Mouse (Mus musculus) hindbrain, embryonic 14.5 days (tissue): ENCODE results near the gene Aldh1a2. TPM values are rescaled to one million over a fixed set of nuclear protein-coding genes. Genes with fewer than 3 reads are reported as not detected.

Source experiments
- ATAC-seq: fragments of 200-750 bp; cut with Nextera tagmentation; 2 replicates; pipeline ENCODE4 v1.8.0; 2017; ENCODE audit warnings: moderate number of reproducible peaks, mild to moderate bottlenecking, moderate TSS enrichment, moderate library complexity; ENCODE audit not compliant: low FRiP score
- DNase-seq: peaks from one replicate; pipeline ENCODE4 v3.0.0-alpha.2; 2015; ENCODE audit warnings: low spot score
- H3K27ac ChIP-seq: fragments of 300-500 bp; sonication (generic); 2 replicates; pipeline ENCODE4 v1.5.1; 2014; ENCODE audit warnings: mild to moderate bottlenecking, moderate library complexity
- H3K27me3 ChIP-seq: fragments of 300-500 bp; sonication (generic); 2 replicates; pipeline ENCODE4 v1.6.1; 2014; ENCODE audit warnings: mild to moderate bottlenecking, low read length, mixed read lengths; ENCODE audit not compliant: control insufficient read depth, insufficient read depth
- H3K36me3 ChIP-seq: fragments of 300-500 bp; sonication (generic); replicated peaks from 2 replicates; pipeline ENCODE4 v1.6.1; 2014; ENCODE audit not compliant: control insufficient read depth, insufficient read depth
- H3K4me1 ChIP-seq: fragments of 300-500 bp; sonication (generic); replicated peaks from 2 replicates; pipeline ENCODE4 v1.6.1; 2014; ENCODE audit warnings: antibody characterized with exemption, low read length, mixed read lengths; ENCODE audit not compliant: control insufficient read depth, insufficient read depth
- H3K4me2 ChIP-seq: fragments of 300-500 bp; sonication (generic); replicated peaks from 2 replicates; pipeline ENCODE4 v1.6.1; 2014; ENCODE audit warnings: mild to moderate bottlenecking, moderate library complexity
- H3K4me3 ChIP-seq: fragments of 300-500 bp; sonication (generic); replicated peaks from 2 replicates; pipeline ENCODE4 v1.5.1; 2014; ENCODE audit warnings: mild to moderate bottlenecking, low read length
- H3K9ac ChIP-seq: fragments of 300-500 bp; sonication (generic); 2 replicates; pipeline ENCODE4 v1.6.1; 2014
- H3K9me3 ChIP-seq: fragments of 300-500 bp; sonication (generic); 2 replicates; pipeline ENCODE4 v1.6.1; 2016; ENCODE audit warnings: low read length; ENCODE audit not compliant: control insufficient read depth
- WGBS: fragments of 180-500 bp; shearing (Covaris S2); extraction: QIAGEN DNeasy Blood & Tissue Kit; methylation state at CpG from one replicate; pipeline ENCODE4 v1.1.7; 2014; 5-methylcytosine and 5-hydroxymethylcytosine counted together
- polyA plus RNA-seq: library from polyadenylated mRNA; unstranded; fragments of >200 nt; fragmentation: Nextera tagmentation; extraction: Ambion mirVana; gene quantifications from 2 replicates; pipeline ENCODE4 v1.2.1, GENCODE M21; 2014

The Aldh1a2 gene
- polyA plus RNA-seq, 1 experiment from 2014 or later, result 52.8 TPM

DNA sequence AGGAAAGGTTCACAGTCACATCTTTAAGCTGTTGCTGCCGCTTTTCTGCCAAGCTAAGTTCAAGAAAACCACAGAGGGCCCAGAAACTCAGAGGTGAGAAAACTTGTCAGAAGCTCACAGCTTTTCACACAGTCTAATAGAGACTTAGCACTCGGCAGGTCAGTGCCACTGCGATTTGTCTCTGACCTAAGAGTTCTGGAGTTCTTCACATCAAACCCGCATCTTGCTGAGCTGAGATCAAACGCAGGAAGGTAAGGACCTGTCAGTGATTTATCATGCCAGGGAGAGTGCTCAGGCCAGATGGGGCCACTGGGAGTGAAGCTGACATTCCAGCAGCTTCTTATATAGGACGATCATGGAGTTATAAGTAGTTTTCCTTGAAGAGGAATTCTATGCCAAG, 14.4 kb downstream of the Aldh1a2 start:
- Histone ChIP-seq H3K9me3 (no peaks in the 10 kb centered on the region), H3K4me1 (no peaks in the 10 kb centered on the region), H3K27ac (no peak overlapping the region), H3K27me3 (peaks cover 10% of the 10 kb centered on the region), H3K36me3 (no peaks in the 10 kb centered on the region), H3K9ac (no peak overlapping the region), H3K4me2 (no peak overlapping the region), H3K4me3 (no peak overlapping the region)
- no peak for DNase-seq
- 33% methylated on average over 6 of the region's 6 CpGs for WGBS
- no peak for ATAC-seq

DNA sequence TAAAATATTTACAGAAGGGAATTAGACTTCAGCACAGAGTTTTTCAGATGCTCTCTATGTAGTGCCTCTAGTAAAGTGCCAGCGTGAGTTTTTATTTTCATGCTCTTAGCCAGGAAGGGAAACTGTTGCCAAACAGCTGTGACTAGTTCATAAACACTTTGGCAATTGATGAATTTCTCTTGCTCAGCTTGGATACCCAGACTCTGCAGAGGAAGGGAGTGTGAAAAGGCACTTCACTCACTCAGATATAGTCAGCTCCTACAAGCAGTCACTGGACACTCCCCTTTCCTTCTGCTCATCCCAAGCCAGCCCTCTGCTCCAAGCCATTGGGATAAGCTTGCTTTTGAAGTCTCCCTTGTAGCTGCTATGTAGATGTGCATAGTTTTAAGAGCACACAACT, 21.0 kb downstream of the Aldh1a2 start:
- H3K4me3 ChIP-seq, result no peak overlapping the region
- H3K27me3 ChIP-seq, result no peaks in the 10 kb centered on the region
- H3K4me2 ChIP-seq, result no peak overlapping the region
- DNase-seq (no peak), ATAC-seq (no peak)
- no peaks in the 10 kb centered on the region for H3K36me3 ChIP-seq
- H3K9me3 ChIP-seq, result no peaks in the 10 kb centered on the region
- no peak overlapping the region for H3K9ac ChIP-seq
- H3K4me1 ChIP-seq, result no peaks in the 10 kb centered on the region
- no peak overlapping the region for H3K27ac ChIP-seq
- 92% methylated on average over 1 of the region's 1 CpGs for WGBS

DNA sequence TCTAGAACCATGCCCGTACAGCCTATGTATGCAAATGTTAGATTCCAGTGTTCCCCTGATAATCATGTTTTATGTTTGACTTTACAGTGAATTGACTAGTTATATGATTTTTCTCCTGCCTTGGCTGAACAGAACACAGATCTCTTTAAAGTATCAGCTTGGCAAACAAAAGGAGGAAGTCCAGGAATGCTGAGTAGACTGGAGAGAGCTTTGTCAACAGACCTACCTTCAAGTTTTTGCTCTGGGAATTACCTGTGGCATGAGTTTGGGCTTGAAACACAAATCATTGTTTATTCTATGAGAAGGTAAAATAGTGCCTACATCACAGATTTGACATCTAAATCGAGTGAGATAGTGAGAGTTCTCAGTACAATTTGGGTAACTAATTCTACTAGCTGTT, 24.3 kb downstream of the Aldh1a2 start:
- H3K9ac ChIP-seq, result no peak overlapping the region
- WGBS, result 83% methylated on average over 2 of the region's 2 CpGs
- no peaks in the 10 kb centered on the region for H3K36me3 ChIP-seq
- no peaks in the 10 kb centered on the region for H3K9me3 ChIP-seq
- no peaks in the 10 kb centered on the region for H3K4me1 ChIP-seq
- no peak for DNase-seq
- ATAC-seq, result no peak
- no peaks in the 10 kb centered on the region for H3K27me3 ChIP-seq
- no peak overlapping the region for H3K4me2 ChIP-seq
- no peak overlapping the region for H3K27ac ChIP-seq
- no peak overlapping the region for H3K4me3 ChIP-seq

DNA sequence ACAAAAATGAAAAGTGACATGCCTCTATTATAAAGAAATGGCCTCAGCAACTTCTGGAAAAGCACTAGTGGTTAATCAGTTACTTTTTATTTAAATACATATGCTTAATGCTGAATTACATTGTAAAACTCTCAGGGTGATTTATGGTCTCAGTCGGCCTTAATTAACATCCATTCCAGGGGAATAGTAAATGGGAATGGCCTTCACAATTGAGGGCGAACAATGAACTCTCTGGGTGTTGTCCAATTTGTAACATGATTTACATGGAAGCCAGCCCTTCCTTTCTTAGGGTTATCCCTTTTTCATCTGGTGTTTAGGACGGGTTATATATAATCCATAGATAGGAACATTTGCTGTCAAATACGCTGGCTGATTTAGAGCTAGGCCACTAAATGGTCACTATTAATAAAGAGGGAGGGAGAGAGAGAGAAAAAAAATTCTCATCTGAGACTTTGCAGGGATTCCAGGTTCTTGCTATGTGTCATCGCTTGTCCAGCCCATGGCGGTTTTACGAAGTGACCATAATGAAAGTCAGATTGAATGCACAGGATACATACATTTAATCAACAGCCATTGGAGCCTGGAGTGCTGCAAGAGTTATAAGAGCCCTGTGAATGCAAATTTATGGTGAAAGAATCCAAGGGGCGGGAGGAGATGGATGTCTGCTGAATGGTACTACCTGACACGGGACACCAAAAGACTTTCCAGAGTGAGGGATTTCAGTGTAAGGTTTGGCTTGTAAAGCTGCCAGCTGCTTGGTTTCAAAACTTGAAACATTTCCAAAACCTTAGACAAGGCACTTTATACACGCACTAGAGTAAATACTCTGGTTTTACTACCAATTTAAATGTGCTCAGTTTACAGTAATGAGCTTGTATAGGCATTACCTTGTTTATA, 26.2 kb downstream of the Aldh1a2 start:
- Histone ChIP-seq H3K27me3 (no peaks in the 10 kb centered on the region), H3K9ac (no peak overlapping the region), H3K27ac (no peak overlapping the region), H3K4me2 (no peak overlapping the region), H3K9me3 (no peaks in the 10 kb centered on the region), H3K4me1 (no peaks in the 10 kb centered on the region), H3K4me3 (no peak overlapping the region), H3K36me3 (no peaks in the 10 kb centered on the region)
- WGBS, result 49% methylated on average over 10 of the region's 10 CpGs
- DNase-seq, result no peak
- ATAC-seq, result no peak

DNA sequence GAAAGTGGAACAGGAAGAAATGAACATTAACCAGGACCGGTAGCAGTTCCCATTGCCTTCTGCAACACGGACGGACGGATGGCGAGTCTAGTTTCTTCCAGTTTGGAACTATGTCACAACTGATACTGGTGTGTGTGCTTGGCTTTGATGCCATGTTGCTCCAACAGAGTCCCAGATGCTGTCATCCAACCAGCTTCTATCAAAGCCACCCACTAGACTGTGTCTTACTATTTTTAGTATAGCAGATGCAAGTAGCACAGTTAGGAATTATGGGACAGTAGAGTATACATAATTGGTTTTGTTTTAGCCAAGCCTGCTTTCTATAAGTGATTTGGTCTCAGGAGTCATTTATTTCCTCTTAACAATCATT, 26.8 kb downstream of the Aldh1a2 start:
- Histone ChIP-seq H3K27ac (no peak overlapping the region), H3K9ac (no peak overlapping the region), H3K9me3 (no peaks in the 10 kb centered on the region), H3K36me3 (no peaks in the 10 kb centered on the region), H3K4me1 (no peaks in the 10 kb centered on the region), H3K4me3 (no peak overlapping the region), H3K4me2 (no peak overlapping the region), H3K27me3 (no peaks in the 10 kb centered on the region)
- DNase-seq, result no peak
- ATAC-seq, result no peak
- WGBS, result 90% methylated on average over 5 of the region's 5 CpGs

DNA sequence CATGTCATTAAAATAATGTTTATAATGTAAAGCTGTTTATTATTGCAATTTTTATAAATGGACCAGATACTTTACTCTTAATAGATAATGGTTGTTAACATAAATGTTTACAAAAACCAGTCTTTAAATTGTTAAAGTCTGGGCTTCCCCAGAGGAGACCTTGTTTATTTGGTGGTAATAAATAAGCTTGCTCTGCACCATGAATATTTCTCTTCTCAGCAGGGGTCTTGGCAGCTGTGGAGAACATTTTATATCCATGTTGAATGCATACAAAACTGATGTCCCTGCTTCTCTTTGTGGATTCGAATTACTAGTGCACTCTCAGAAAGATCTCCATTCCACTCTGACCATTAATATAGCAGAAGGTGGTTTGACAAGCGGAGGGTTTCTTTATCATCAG, 38.8 kb downstream of the Aldh1a2 start:
- Histone ChIP-seq H3K4me1 (no peaks in the 10 kb centered on the region), H3K9me3 (no peaks in the 10 kb centered on the region), H3K36me3 (no peaks in the 10 kb centered on the region), H3K27me3 (no peaks in the 10 kb centered on the region), H3K4me3 (no peak overlapping the region), H3K9ac (no peak overlapping the region), H3K27ac (no peak overlapping the region), H3K4me2 (no peak overlapping the region)
- DNase-seq, result no peak
- WGBS, result 91% methylated on average over 2 of the region's 2 CpGs
- no peak for ATAC-seq

DNA sequence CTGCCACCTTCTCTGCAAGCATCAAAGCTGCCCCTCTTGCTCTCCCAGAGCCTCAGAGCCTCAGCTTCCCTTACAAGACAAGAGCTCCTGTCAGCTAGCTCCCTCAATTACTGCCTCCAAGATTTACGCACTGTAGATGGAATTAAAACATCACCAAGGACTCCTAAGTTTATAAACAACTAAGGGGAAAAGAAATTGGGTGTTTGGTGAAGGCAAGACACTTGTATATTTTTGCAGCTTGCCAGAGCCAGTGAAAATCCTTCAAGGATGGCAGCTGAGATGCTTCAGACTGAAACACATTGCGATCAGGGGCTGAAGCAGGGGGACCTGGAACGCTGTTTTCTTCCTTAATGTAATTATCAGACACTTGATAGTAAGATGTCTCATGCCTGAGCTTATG, 47.1 kb downstream of the Aldh1a2 start:
- 90% methylated on average over 3 of the region's 3 CpGs for WGBS

DNA sequence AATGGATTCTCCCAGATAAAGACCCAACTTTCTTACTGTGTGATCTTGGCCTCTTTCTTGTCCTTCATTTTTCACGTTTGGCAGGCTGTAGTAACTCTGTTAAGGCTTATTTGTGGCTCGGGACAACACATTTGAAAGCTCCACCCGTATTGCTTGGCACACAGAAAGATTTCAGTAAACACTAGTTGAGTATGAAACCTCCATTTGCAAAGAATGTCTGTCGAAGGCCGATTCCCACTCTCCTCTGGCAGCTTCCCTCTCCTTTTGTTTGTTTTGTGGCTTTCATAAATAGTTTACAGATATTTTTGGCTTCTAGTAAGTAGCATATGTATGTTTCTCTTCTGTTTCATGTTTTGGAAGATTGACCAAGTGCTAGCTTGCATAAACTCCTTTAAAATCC, 54.1 kb downstream of the Aldh1a2 start:
- DNase-seq (no peak), ATAC-seq (no peak)
- H3K4me2 ChIP-seq, result no peak overlapping the region
- H3K36me3 ChIP-seq, result no peaks in the 10 kb centered on the region
- H3K4me1 ChIP-seq, result no peaks in the 10 kb centered on the region
- H3K27me3 ChIP-seq, result no peaks in the 10 kb centered on the region
- H3K9ac ChIP-seq, result no peak overlapping the region
- 79% methylated on average over 5 of the region's 5 CpGs for WGBS
- no peak overlapping the region for H3K27ac ChIP-seq
- H3K4me3 ChIP-seq, result no peak overlapping the region
- H3K9me3 ChIP-seq, result no peaks in the 10 kb centered on the region

More for the DNA sequence above, 47.1 kb downstream of the Aldh1a2 start:
- no peaks in the 10 kb centered on the region for H3K4me1 ChIP-seq
- H3K9me3 ChIP-seq, result no peaks in the 10 kb centered on the region
- no peak overlapping the region for H3K4me2 ChIP-seq
- ATAC-seq, result no peak
- no peak overlapping the region for H3K4me3 ChIP-seq
- H3K27ac ChIP-seq, result no peak overlapping the region
- no peak overlapping the region for H3K9ac ChIP-seq
- no peak for DNase-seq
- H3K27me3 ChIP-seq, result no peaks in the 10 kb centered on the region
- no peaks in the 10 kb centered on the region for H3K36me3 ChIP-seq

DNA sequence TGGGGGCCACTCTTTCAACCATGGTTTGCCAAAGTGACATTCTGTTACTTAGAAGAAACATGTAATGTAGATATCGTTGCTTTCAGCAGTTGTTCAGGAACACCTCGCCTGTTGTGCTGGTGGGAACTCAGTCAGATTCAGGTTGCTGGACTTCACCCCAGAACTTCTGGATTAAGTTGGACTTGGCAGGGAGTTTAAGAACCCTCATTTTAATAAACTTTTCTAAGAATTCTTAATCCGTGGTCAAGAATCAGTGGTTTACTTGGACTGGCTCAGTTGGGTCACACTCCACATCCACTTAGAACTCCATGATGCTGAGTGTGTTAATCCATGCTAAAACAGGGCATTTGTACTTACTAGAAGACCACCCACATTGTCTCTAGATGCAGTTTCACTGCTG, 54.6 kb downstream of the Aldh1a2 start:
- Histone ChIP-seq H3K27me3 (no peaks in the 10 kb centered on the region), H3K27ac (no peak overlapping the region), H3K4me2 (no peak overlapping the region), H3K9ac (no peak overlapping the region), H3K4me3 (no peak overlapping the region), H3K4me1 (no peaks in the 10 kb centered on the region), H3K36me3 (no peaks in the 10 kb centered on the region), H3K9me3 (no peaks in the 10 kb centered on the region)
- WGBS, result 91% methylated on average over 3 of the region's 3 CpGs
- no peak for DNase-seq
- ATAC-seq, result no peak
